Mouse (Mus musculus): ENCODE results near the gene Nav2.

GRCm38 (mm10) chr7:49014480-49014879, 106.0 kb downstream of the Nav2 start:
- TF ChIP-seq CTCF (IDR thresholded peaks at IDR 0.05): no peak
- no peak for TF ChIP-seq EP300 (IDR thresholded peaks at IDR 0.05)

All from lung, postnatal 0 days (tissue).